Mouse (Mus musculus) kidney, postnatal 0 days (tissue): ENCODE measurements around the gene Zfyve28. TPM values are rescaled to one million over a fixed set of nuclear protein-coding genes. Genes with fewer than 3 reads are reported as not detected.

Source experiments
- ATAC-seq: fragments of 200-750 bp; cut with Nextera tagmentation; replicated peaks from 2 replicates; pipeline ENCODE4 v1.8.0; 2017; ENCODE audit warnings: low read depth, moderate number of reproducible peaks, moderate TSS enrichment, moderate library complexity; ENCODE audit not compliant: low FRiP score
- DNase-seq: peaks from one replicate; pipeline ENCODE4 v3.0.0-alpha.2; 2016; ENCODE audit warnings: low spot score
- H3K27ac ChIP-seq: fragments of 300-500 bp; sonication (generic); 2 replicates; pipeline ENCODE4 v1.5.1; 2014; ENCODE audit warnings: mild to moderate bottlenecking
- H3K27me3 ChIP-seq: fragments of 300-500 bp; sonication (generic); 2 replicates; pipeline ENCODE4 v1.6.1; 2014; ENCODE audit warnings: low read length, mixed read lengths; ENCODE audit not compliant: insufficient read depth
- H3K36me3 ChIP-seq: fragments of 300-500 bp; sonication (generic); 2 replicates; pipeline ENCODE4 v1.6.1; 2014; ENCODE audit warnings: low read length, mixed read lengths; ENCODE audit not compliant: insufficient read depth
- H3K4me1 ChIP-seq: fragments of 300-500 bp; sonication (generic); replicated peaks from 2 replicates; pipeline ENCODE4 v1.6.1; 2014; ENCODE audit warnings: antibody characterized with exemption, low read length, mixed read lengths; ENCODE audit not compliant: insufficient read depth
- H3K4me2 ChIP-seq: fragments of 300-500 bp; sonication (generic); 2 replicates; pipeline ENCODE4 v1.6.1; 2014; ENCODE audit warnings: mild to moderate bottlenecking, low read length, moderate library complexity, mixed read lengths
- H3K4me3 ChIP-seq: fragments of 300-500 bp; sonication (generic); replicated peaks from 2 replicates; pipeline ENCODE4 v1.5.1; 2014; ENCODE audit warnings: low read depth, low read length
- H3K9ac ChIP-seq: fragments of 300-500 bp; sonication (generic); 2 replicates; pipeline ENCODE4 v1.6.1; 2014; ENCODE audit warnings: low read depth, low read length
- H3K9me3 ChIP-seq: fragments of 300-500 bp; sonication (generic); replicated peaks from 2 replicates; pipeline ENCODE4 v1.6.1; 2016; ENCODE audit warnings: low read length, inconsistent platforms, mixed read lengths
- CTCF ChIP-seq: IDR thresholded peaks from 2 replicates; pipeline ENCODE4 v1.5.1; 2016; ENCODE audit warnings: antibody characterized with exemption, low read depth, mild to moderate bottlenecking, moderate library complexity
- WGBS: fragments of 180-500 bp; shearing (Covaris S2); extraction: QIAGEN DNeasy Blood & Tissue Kit; methylation state at CpG from one replicate; pipeline ENCODE4 v1.1.7; 2014; 5-methylcytosine and 5-hydroxymethylcytosine counted together
- polyA plus RNA-seq: library from polyadenylated mRNA; unstranded; fragments of >200 nt; fragmentation: Nextera tagmentation; extraction: Ambion mirVana; gene quantifications from 2 replicates; pipeline ENCODE4 v1.2.1, GENCODE M21; 2015

Gene Zfyve28
- polyA plus RNA-seq, 1 experiment from 2014 or later: 0.14 TPM

DNA sequence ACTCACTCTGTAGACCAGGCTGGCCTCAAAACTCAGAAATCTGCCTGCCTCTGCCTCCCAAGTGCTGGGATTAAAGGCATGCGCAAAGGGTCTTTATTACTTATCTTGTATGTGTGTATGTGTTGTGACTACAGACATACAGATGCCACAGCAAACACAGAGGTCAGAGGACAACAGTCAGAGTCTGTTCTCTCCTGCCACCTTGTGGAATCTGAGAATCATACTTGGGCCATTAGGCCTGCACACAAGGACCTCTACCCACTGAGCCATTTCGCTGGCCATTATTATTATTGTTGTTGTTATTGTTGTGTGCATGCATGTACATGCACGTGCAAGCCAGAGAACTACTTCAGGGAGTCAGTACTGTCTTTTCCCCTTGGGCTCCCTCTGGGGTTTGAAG lies 33.1 kb downstream of the Zfyve28 start:
- WGBS: 81% methylated on average over 3 of the region's 3 CpGs
- Histone ChIP-seq H3K27ac (no peak overlapping the region), H3K9ac (no peak overlapping the region), H3K4me3 (no peak overlapping the region), H3K4me2 (no peak overlapping the region), H3K4me1 (no peaks in the 10 kb centered on the region), H3K27me3 (no peaks in the 10 kb centered on the region), H3K9me3 (no peaks in the 10 kb centered on the region), H3K36me3 (no peaks in the 10 kb centered on the region)
- ATAC-seq (no peak), DNase-seq (peak; percentile 28)
- peak; percentile 61 for TF ChIP-seq CTCF

DNA sequence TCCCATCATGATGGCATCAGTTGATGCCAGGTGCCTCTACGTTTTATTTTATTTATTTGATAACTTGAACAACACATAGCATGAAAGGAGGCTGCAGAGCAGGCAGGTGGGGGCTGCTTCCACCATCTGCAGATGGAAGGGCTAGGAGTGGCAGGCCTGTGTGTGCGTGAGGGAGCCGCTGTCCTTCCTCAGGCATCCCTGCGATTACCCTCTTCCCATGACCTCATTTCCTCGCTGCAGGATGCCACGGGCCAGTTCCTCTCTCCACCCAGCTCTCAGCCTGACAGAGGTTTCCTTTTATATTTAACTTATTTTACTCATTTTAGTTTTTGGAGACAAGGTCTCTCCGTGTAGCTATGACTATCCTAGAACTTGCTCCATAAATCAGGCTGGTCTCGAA lies 33.9 kb downstream of the Zfyve28 start:
- WGBS: 47% methylated on average over 8 of the region's 8 CpGs
- DNase-seq (no peak), ATAC-seq (no peak)
- no peak overlapping the region for H3K4me3 ChIP-seq
- H3K4me2 ChIP-seq: no peak overlapping the region
- TF ChIP-seq CTCF: no peak
- no peaks in the 10 kb centered on the region for H3K36me3 ChIP-seq
- H3K9me3 ChIP-seq: no peaks in the 10 kb centered on the region
- H3K9ac ChIP-seq: no peak overlapping the region
- H3K27me3 ChIP-seq: no peaks in the 10 kb centered on the region
- H3K27ac ChIP-seq: no peak overlapping the region
- no peaks in the 10 kb centered on the region for H3K4me1 ChIP-seq

GRCm38 (mm10) chr5:34252967-34253519 lies 35.2 kb downstream of the Zfyve28 start:
- WGBS: 51% methylated on average over 4 of the region's 4 CpGs
- no peak for TF ChIP-seq CTCF
- no peak overlapping the region for H3K4me3 ChIP-seq
- ATAC-seq (no peak), DNase-seq (peak; percentile 32)
- H3K27me3 ChIP-seq: no peaks in the 10 kb centered on the region
- H3K4me2 ChIP-seq: no peak overlapping the region
- no peaks in the 10 kb centered on the region for H3K9me3 ChIP-seq
- H3K9ac ChIP-seq: no peak overlapping the region
- H3K27ac ChIP-seq: no peak overlapping the region
- no peaks in the 10 kb centered on the region for H3K4me1 ChIP-seq
- H3K36me3 ChIP-seq: no peaks in the 10 kb centered on the region

- Histone ChIP-seq H3K27ac (no peak overlapping the region), H3K4me1 (no peaks in the 10 kb centered on the region), H3K36me3 (no peaks in the 10 kb centered on the region), H3K9ac (no peak overlapping the region), H3K4me3 (no peak overlapping the region), H3K4me2 (no peak overlapping the region), H3K9me3 (no peaks in the 10 kb centered on the region), H3K27me3 (no peaks in the 10 kb centered on the region)
- no peak for ATAC-seq
- TF ChIP-seq CTCF: no peak
- peak; percentile 47 for DNase-seq
- WGBS: 38% methylated on average over 4 of the region's 4 CpGs
These were observed 35.8 kb downstream of the Zfyve28 start for GRCm38 (mm10) chr5:34252307-34252966.

GRCm38 (mm10) chr5:34251794-34252193 lies 36.5 kb downstream of the Zfyve28 start:
- Histone ChIP-seq H3K9me3 (no peaks in the 10 kb centered on the region), H3K9ac (no peak overlapping the region), H3K27me3 (no peaks in the 10 kb centered on the region), H3K36me3 (no peaks in the 10 kb centered on the region), H3K4me1 (no peaks in the 10 kb centered on the region), H3K4me2 (no peak overlapping the region), H3K27ac (no peak overlapping the region), H3K4me3 (no peak overlapping the region)
- TF ChIP-seq CTCF: no peak
- no peak for ATAC-seq
- no peak for DNase-seq
- WGBS: 43% methylated on average over 4 of the region's 4 CpGs

DNA sequence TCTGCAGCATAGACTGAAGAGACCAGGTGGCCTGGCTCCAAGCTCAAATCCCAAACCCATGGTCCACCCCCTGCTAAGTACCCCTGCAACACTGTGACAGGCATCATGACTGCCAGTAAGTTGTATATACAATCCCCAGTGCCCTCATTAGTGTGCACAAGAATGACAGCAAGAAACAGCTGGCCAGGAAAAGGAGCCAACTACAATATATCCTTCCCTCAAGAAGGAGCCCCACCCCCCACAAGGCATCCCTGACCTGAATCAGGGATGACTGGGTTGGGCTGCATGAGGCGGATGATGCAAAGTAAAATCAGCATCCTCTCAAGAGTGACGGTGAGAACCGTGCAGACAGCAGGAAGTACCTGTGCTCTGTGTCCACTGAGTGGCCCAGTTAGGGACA lies 38.2 kb downstream of the Zfyve28 start:
- ATAC-seq: no peak

More for the DNA sequence above, 38.2 kb downstream of the Zfyve28 start:
- TF ChIP-seq CTCF: no peak
- no peak overlapping the region for H3K9ac ChIP-seq
- no peak overlapping the region for H3K4me2 ChIP-seq
- no peaks in the 10 kb centered on the region for H3K4me1 ChIP-seq
- H3K4me3 ChIP-seq: no peak overlapping the region
- no peaks in the 10 kb centered on the region for H3K9me3 ChIP-seq
- no peak for DNase-seq
- whole genome bisulfite sequencing: 59% methylated on average over 3 of the region's 3 CpGs
- no peaks in the 10 kb centered on the region for H3K36me3 ChIP-seq
- H3K27me3 ChIP-seq: no peaks in the 10 kb centered on the region
- H3K27ac ChIP-seq: no peak overlapping the region
